Mouse (Mus musculus) liver, adult 2 months (tissue): ENCODE data around the gene Itga1.
A peak's percentile ranks its signal among the peaks of the same experiment; 100 is the strongest.

Experiments used
- CTCF ChIP-seq: fragments of 200-500 bp; IDR thresholded peaks from 2 replicates; pipeline ENCODE4 v1.5.1; 2011; ENCODE audit warnings: low read depth, low read length, control low read depth
- POLR2A ChIP-seq: fragments of 200-500 bp; IDR thresholded peaks from 2 replicates; pipeline ENCODE4 v1.6.1; 2011; ENCODE audit warnings: low read length, control low read depth; ENCODE audit not compliant: insufficient read depth; ENCODE audit errors: extremely low read depth

GRCm38 (mm10) chr13:114987161-114987560 lies 114.6 kb downstream of the Itga1 start:
- TF ChIP-seq POLR2A, result no peak
- peak; percentile 42 for TF ChIP-seq CTCF
